Mouse (Mus musculus) cerebral cortex, adult 2 months (tissue): ENCODE results near the gene Poln.

Source experiments
- WGBS: fragments of 180-500 bp; shearing (Covaris S2); methylation state at CpG from one replicate; pipeline ENCODE4 v1.1.7; 2018; 5-methylcytosine and 5-hydroxymethylcytosine counted together

Poln gene

GRCm38 (mm10) chr5:34186961-34187391 is 17.7 kb upstream of the Poln start:
- under 1% methylated on average over 46 of the region's 46 CpGs for WGBS

- 43% methylated on average over 2 of the region's 2 CpGs for WGBS
These were observed 17.1 kb upstream of the Poln start for GRCm38 (mm10) chr5:34186391-34186790.

GRCm38 (mm10) chr5:34185051-34185580 is 15.9 kb upstream of the Poln start:
- 84% methylated on average over 1 of the region's 1 CpGs for WGBS

- 83% methylated on average over 3 of the region's 3 CpGs for WGBS
These were observed 14.7 kb upstream of the Poln start for GRCm38 (mm10) chr5:34183976-34184375.

GRCm38 (mm10) chr5:34183156-34183880 is 14.1 kb upstream of the Poln start:
- 51% methylated on average over 5 of the region's 5 CpGs for WGBS

- 53% methylated on average over 3 of the region's 3 CpGs for WGBS
These were observed 13.2 kb upstream of the Poln start for GRCm38 (mm10) chr5:34182486-34182885.

GRCm38 (mm10) chr5:34177821-34178220 is 8.6 kb upstream of the Poln start:
- 95% methylated on average over 4 of the region's 4 CpGs for WGBS

- 59% methylated on average over 2 of the region's 2 CpGs for WGBS
These were observed 7.8 kb upstream of the Poln start for GRCm38 (mm10) chr5:34177091-34177490.

GRCm38 (mm10) chr5:34176691-34177090 is 7.4 kb upstream of the Poln start:
- WGBS = 77% methylated on average over 10 of the region's 10 CpGs

- 38% methylated on average over 5 of the region's 5 CpGs for WGBS
These were observed 6.1 kb upstream of the Poln start for GRCm38 (mm10) chr5:34175403-34175694.

GRCm38 (mm10) chr5:34174550-34175402 is 5.5 kb upstream of the Poln start:
- WGBS = 72% methylated on average over 5 of the region's 5 CpGs

GRCm38 (mm10) chr5:34174021-34174420 is 4.8 kb upstream of the Poln start:
- WGBS = 77% methylated on average over 2 of the region's 2 CpGs

GRCm38 (mm10) chr5:34170726-34171125 is 1.5 kb upstream of the Poln start:
- WGBS = 26% methylated on average over 4 of the region's 4 CpGs

- 63% methylated on average over 3 of the region's 3 CpGs for WGBS
These were observed 706 bp upstream of the Poln start for GRCm38 (mm10) chr5:34169954-34170353.

- WGBS = 79% methylated on average over 4 of the region's 4 CpGs
These were observed 1.4 kb downstream of the Poln start for GRCm38 (mm10) chr5:34167857-34168256.

GRCm38 (mm10) chr5:34165793-34166192 is 3.5 kb downstream of the Poln start:
- WGBS = 56% methylated on average over 4 of the region's 4 CpGs

GRCm38 (mm10) chr5:34147554-34147953 is 21.7 kb downstream of the Poln start:
- 97% methylated on average over 3 of the region's 3 CpGs for WGBS

GRCm38 (mm10) chr5:34139751-34140150 is 29.5 kb downstream of the Poln start:
- WGBS = 0% methylated on average over 1 of the region's 1 CpGs

GRCm38 (mm10) chr5:34132731-34133130 is 36.5 kb downstream of the Poln start:
- WGBS = 53% methylated on average over 2 of the region's 2 CpGs

- WGBS = 56% methylated on average over 1 of the region's 1 CpGs
These were observed 45.1 kb downstream of the Poln start for GRCm38 (mm10) chr5:34124131-34124530.

- 43% methylated on average over 3 of the region's 3 CpGs for WGBS
These were observed 50.0 kb downstream of the Poln start for GRCm38 (mm10) chr5:34119121-34119856.

- 58% methylated on average over 1 of the region's 1 CpGs for WGBS
These were observed 63.6 kb downstream of the Poln start for GRCm38 (mm10) chr5:34105681-34106080.
